Comparison of ENCODE assay signal across 12 mouse cellular contexts in genomic region chr3:41618488-41618887, GRCm38 (mm10).
DNase-seq lines count a peak whose midpoint lies in the region; ATAC-seq and TF ChIP-seq lines count a peak whose summit lies in the region.
"Had no signal": no experiment of that assay in that cellular context is flagged by ENCODE, and none has a peak within 500 bp of the region (broad histone marks: within the 10 kb centered on the region; RNA-seq: fewer than 3 reads in every experiment).

No protein-coding gene starts in this region.

- H3K9me3 ChIP-seq in heart, postnatal 0 days (replicated peaks; ENCODE audit: control insufficient read depth, low read length) = no peaks in the 10 kb centered on the region
- H3K9me3 ChIP-seq in hindbrain, embryonic 16.5 days (ENCODE audit: control insufficient read depth, low read length) = no peaks in the 10 kb centered on the region
- H3K9me3 ChIP-seq: heart, embryonic 10.5 days; liver, embryonic 13.5 days had no signal

- peak; percentile 39 for ATAC-seq in heart, postnatal 0 days (ENCODE audit: insufficient read depth, low read depth)
- peak; percentile 77 for ATAC-seq in hindbrain, embryonic 16.5 days

- H3K79me2 ChIP-seq in heart, adult 2 months (replicated peaks; ENCODE audit: control insufficient read depth, insufficient read depth, low read length) = no peaks in the 10 kb centered on the region
- no peaks in the 10 kb centered on the region for H3K79me2 ChIP-seq in liver, adult 2 months (ENCODE audit: control insufficient read depth, insufficient read depth, low read length)

- no peak overlapping the region for H3K4me3 ChIP-seq in heart, postnatal 0 days (ENCODE audit: low read depth, low read length)
- H3K4me3 ChIP-seq in heart, adult 2 months = no peak overlapping the region
- no peak overlapping the region for H3K4me3 ChIP-seq in liver, adult 2 months (ENCODE audit: insufficient read depth, low read depth, low read length)
- H3K4me3 ChIP-seq in hindbrain, embryonic 16.5 days (ENCODE audit: low read length) = no peak overlapping the region
- H3K4me3 ChIP-seq: erythroblast, embryonic 14.5 days; heart, embryonic 10.5 days; liver, embryonic 13.5 days had no signal

- no peak overlapping the region for H3K9ac ChIP-seq in heart, postnatal 0 days (replicated peaks; ENCODE audit: low read depth, low read length)
- H3K9ac ChIP-seq in heart, adult 2 months (ENCODE audit: low read depth, low read length) = no peak overlapping the region
- H3K9ac ChIP-seq in liver, adult 2 months (ENCODE audit: low read depth, low read length) = no peak overlapping the region
- H3K9ac ChIP-seq in hindbrain, embryonic 16.5 days (ENCODE audit: low read depth, low read length) = no peak overlapping the region
- H3K9ac ChIP-seq: liver, embryonic 13.5 days had no signal

- peaks cover 19% of the 10 kb centered on the region for H3K36me3 ChIP-seq in heart, postnatal 0 days (replicated peaks; ENCODE audit: control insufficient read depth, insufficient read depth, low read length)
- H3K36me3 ChIP-seq in heart, adult 2 months (ENCODE audit: control insufficient read depth, insufficient read depth, low read length) = peaks cover 10% of the 10 kb centered on the region
- H3K36me3 ChIP-seq in liver, adult 2 months (ENCODE audit: control insufficient read depth, insufficient read depth, low read length) = peaks cover 17% of the 10 kb centered on the region
- no peaks in the 10 kb centered on the region for H3K36me3 ChIP-seq in hindbrain, embryonic 16.5 days (ENCODE audit: control insufficient read depth, insufficient read depth, low read length)

- TF ChIP-seq CTCF in heart, postnatal 0 days (IDR thresholded peaks at IDR 0.05; ENCODE audit: low read depth) = no peak
- TF ChIP-seq CTCF in heart, adult 2 months (IDR thresholded peaks at IDR 0.05) = no peak
- TF ChIP-seq CTCF in liver, adult 2 months (IDR thresholded peaks at IDR 0.05; ENCODE audit: low read depth, low read length) = no peak

- H3K27ac ChIP-seq in heart, postnatal 0 days (ENCODE audit: low read depth) = no peak overlapping the region
- H3K27ac ChIP-seq in heart, adult 2 months = no peak overlapping the region
- H3K27ac ChIP-seq in liver, adult 2 months (replicated peaks; ENCODE audit: insufficient read depth, low read depth, low read length) = no peak overlapping the region
- no peak overlapping the region for H3K27ac ChIP-seq in hindbrain, embryonic 16.5 days (ENCODE audit: low read depth, low read length)
- H3K27ac ChIP-seq: heart, embryonic 10.5 days; liver, embryonic 13.5 days had no signal

- no peak for DNase-seq in heart, postnatal 0 days (ENCODE audit: low spot score)
- no peak for DNase-seq in heart, adult 2 months
- DNase-seq in liver, adult 2 months (ENCODE audit: extremely low read depth, low read depth, low spot score) = peak; percentile 39
- DNase-seq in liver = no peak
- DNase-seq in brain, adult 2 months (ENCODE audit: low read depth, low spot score) = peak; percentile 69
- no peak for DNase-seq in adrenal gland, postnatal 25 days
- DNase-seq: adrenal gland, postnatal 10 days; liver, embryonic 13.5 days had no signal

- no peaks in the 10 kb centered on the region for H3K27me3 ChIP-seq in heart, postnatal 0 days (ENCODE audit: control insufficient read depth, insufficient read depth, low read length)
- no peaks in the 10 kb centered on the region for H3K27me3 ChIP-seq in heart, adult 2 months (ENCODE audit: control insufficient read depth, insufficient read depth, low read length)
- no peaks in the 10 kb centered on the region for H3K27me3 ChIP-seq in liver, adult 2 months (ENCODE audit: control insufficient read depth, insufficient read depth, low read length)
- H3K27me3 ChIP-seq in hindbrain, embryonic 16.5 days (replicated peaks; ENCODE audit: control insufficient read depth, insufficient read depth, low read length) = no peaks in the 10 kb centered on the region
- H3K27me3 ChIP-seq: CH12.LX; liver, embryonic 13.5 days had no signal

- intact Hi-C loops in heart, adult 2 months (cut with DNase I) = no loop called here

- TF ChIP-seq POLR2A in heart, adult 2 months (IDR thresholded peaks at IDR 0.05; ENCODE audit: insufficient read depth, low read depth, low read length) = no peak
- no peak for TF ChIP-seq POLR2A in liver, adult 2 months (IDR thresholded peaks at IDR 0.05; ENCODE audit: extremely low read depth, insufficient read depth, low read length)

- TF ChIP-seq EP300 in heart, postnatal 0 days (IDR thresholded peaks at IDR 0.05; ENCODE audit: low read depth) = no peak
- no peak for TF ChIP-seq EP300 in heart, adult 2 months (IDR thresholded peaks at IDR 0.05; ENCODE audit: insufficient read depth, low read depth, low read length)

- 78% methylated on average over 3 of the region's 3 CpGs for WGBS in heart, postnatal 0 days
- WGBS in heart, adult 2 months = 75% methylated on average over 3 of the region's 3 CpGs
- WGBS in liver, adult 2 months = 85% methylated on average over 3 of the region's 3 CpGs
- WGBS in hindbrain, embryonic 16.5 days = 73% methylated on average over 3 of the region's 3 CpGs

- no peaks in the 10 kb centered on the region for H3K4me1 ChIP-seq in heart, postnatal 0 days (ENCODE audit: control insufficient read depth, insufficient read depth)
- peaks cover 1% of the 10 kb centered on the region for H3K4me1 ChIP-seq in heart, adult 2 months (ENCODE audit: control insufficient read depth, insufficient read depth, low read length)
- H3K4me1 ChIP-seq in liver, adult 2 months (ENCODE audit: control insufficient read depth, insufficient read depth, low read length) = peaks cover 3% of the 10 kb centered on the region; the same call in 1 of the 2 replicates
- 0 out of 2 replicates have a peak, but pooled peaks cover 2% of the 10 kb centered on the region for H3K4me1 ChIP-seq in hindbrain, embryonic 16.5 days (ENCODE audit: control insufficient read depth, insufficient read depth, low read depth, low read length)
- H3K4me1 ChIP-seq: heart, embryonic 10.5 days; liver, embryonic 13.5 days had no signal

- H3K4me2 ChIP-seq in heart, postnatal 0 days (ENCODE audit: low read depth, low read length) = no peak overlapping the region
- no peak overlapping the region for H3K4me2 ChIP-seq in hindbrain, embryonic 16.5 days (ENCODE audit: low read length)
- H3K4me2 ChIP-seq: liver, embryonic 13.5 days had no signal

Comparison
In these comparisons a context has a peak if more than half of its experiments do, and no peak if none do; other contexts are left out.
1. DNase-seq: peak in liver, adult 2 months (single experiment) and brain, adult 2 months (single experiment); none in heart, postnatal 0 days (single experiment), heart, adult 2 months (0 of 2), liver (single experiment) and adrenal gland, postnatal 25 days (single experiment).